Mouse (Mus musculus): ENCODE results near the gene Dusp7.
A peak's percentile ranks its signal among the peaks of the same experiment; 100 is the strongest.

Gene Dusp7

GRCm38 (mm10) chr9:106368112-106368717 lies at the start of gene Dusp7:
Gene Dusp7 (plus strand): TSS chr9:106368632.
- DNase-seq = peak; percentile 75

GRCm38 (mm10) chr9:106319095-106319494 lies 49.3 kb upstream of the Dusp7 start:
- DNase-seq = no peak

- no peak for DNase-seq
Observed at GRCm38 (mm10) chr9:106322497-106322896, 45.9 kb upstream of the Dusp7 start.

- no peak for DNase-seq
Observed at GRCm38 (mm10) chr9:106326241-106326640, 42.2 kb upstream of the Dusp7 start.

GRCm38 (mm10) chr9:106327125-106327809 lies 41.2 kb upstream of the Dusp7 start:
- DNase-seq = peak; percentile 70

GRCm38 (mm10) chr9:106328068-106328610 lies 40.3 kb upstream of the Dusp7 start:
- DNase-seq = no peak

- DNase-seq = no peak
Observed at GRCm38 (mm10) chr9:106328772-106329511, 39.5 kb upstream of the Dusp7 start.

GRCm38 (mm10) chr9:106332746-106333145 lies 35.7 kb upstream of the Dusp7 start:
- DNase-seq = no peak

GRCm38 (mm10) chr9:106337620-106338019 lies 30.8 kb upstream of the Dusp7 start:
- DNase-seq = peak; percentile 32

GRCm38 (mm10) chr9:106338462-106339172 lies 29.8 kb upstream of the Dusp7 start:
- no peak for DNase-seq

- no peak for DNase-seq
Observed at GRCm38 (mm10) chr9:106339173-106339558, 29.3 kb upstream of the Dusp7 start.

- no peak for DNase-seq
Observed at GRCm38 (mm10) chr9:106339730-106340129, 28.7 kb upstream of the Dusp7 start.

GRCm38 (mm10) chr9:106340501-106341312 lies 27.7 kb upstream of the Dusp7 start:
- no peak for DNase-seq

GRCm38 (mm10) chr9:106341313-106341686 lies 27.1 kb upstream of the Dusp7 start:
- no peak for DNase-seq

GRCm38 (mm10) chr9:106342573-106342972 lies 25.9 kb upstream of the Dusp7 start:
- DNase-seq = peak; percentile 32

- DNase-seq = no peak
Observed at GRCm38 (mm10) chr9:106345167-106345566, 23.3 kb upstream of the Dusp7 start.

- no peak for DNase-seq
Observed at GRCm38 (mm10) chr9:106345630-106346029, 22.8 kb upstream of the Dusp7 start.

GRCm38 (mm10) chr9:106348281-106348680 lies 20.2 kb upstream of the Dusp7 start:
- DNase-seq = no peak

GRCm38 (mm10) chr9:106349075-106349474 lies 19.4 kb upstream of the Dusp7 start:
- no peak for DNase-seq

GRCm38 (mm10) chr9:106351178-106351577 lies 17.3 kb upstream of the Dusp7 start:
- no peak for DNase-seq

GRCm38 (mm10) chr9:106353779-106354178 lies 14.7 kb upstream of the Dusp7 start:
- DNase-seq = no peak

- DNase-seq = no peak
Observed at GRCm38 (mm10) chr9:106354810-106355209, 13.6 kb upstream of the Dusp7 start.
